Mouse (Mus musculus): Measurements from ENCODE around the gene Mad2l1bp.

DNA sequence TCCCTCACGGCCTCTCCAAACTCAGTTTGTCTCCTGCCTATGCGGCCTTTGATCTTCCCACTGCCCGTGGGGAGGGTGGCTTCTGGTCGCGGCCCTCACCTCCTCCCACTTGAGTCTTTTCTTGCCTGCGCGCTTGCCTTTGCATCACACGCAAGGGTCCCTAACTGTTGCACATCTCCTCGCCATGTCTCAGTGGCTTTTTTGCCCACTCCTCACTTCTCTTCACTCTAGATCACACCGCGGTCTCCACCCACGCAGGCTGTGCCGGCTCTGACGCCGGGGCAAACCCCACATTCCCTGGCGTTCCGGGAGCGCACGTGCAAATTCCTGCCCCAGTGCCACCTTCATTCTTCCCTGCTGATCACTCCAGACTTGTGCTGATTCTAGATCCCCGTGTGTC is 49.7 kb upstream of the Mad2l1bp start:
- TF ChIP-seq CTCF (IDR thresholded peaks at IDR 0.05; ENCODE audit: insufficient read depth, low read length), result no peak
- no peak for TF ChIP-seq POLR2A (IDR thresholded peaks at IDR 0.05; ENCODE audit: borderline replicate concordance, extremely low read depth, low read depth, low read length)
